Mouse (Mus musculus): Measurements from ENCODE around the gene Hist1h3d. TPM values are rescaled to one million over a fixed set of nuclear protein-coding genes. Genes with fewer than 3 reads are reported as not detected.
"Not testable (repeated sequence)": the region's sequence is repeated elsewhere in the genome, so short reads cannot be mapped to it uniquely, and the experiment has no call there.

Hist1h3d gene
- total RNA-seq, 4 experiments from 2014 or later, result 2.5 to 4.0 (median 3.2) TPM

DNA sequence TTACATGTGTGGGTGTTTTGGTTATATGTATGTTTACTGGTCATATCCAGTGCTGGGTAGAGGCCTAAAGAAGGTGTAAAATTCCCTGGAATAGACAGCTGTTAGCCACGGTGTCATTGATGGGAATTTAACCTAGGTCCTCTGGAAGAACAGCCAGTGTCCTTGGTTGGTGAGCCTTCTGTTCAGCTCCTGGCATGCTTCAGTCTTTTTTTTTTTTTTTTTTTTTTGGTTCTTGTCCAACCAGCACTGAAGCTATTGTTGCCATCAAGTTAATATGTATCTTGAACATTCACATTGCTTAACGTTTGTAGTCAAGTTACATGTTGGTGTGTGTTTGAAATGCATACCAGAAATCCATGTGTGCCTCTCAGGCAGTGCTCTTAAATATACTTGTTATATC is 11.1 kb upstream of the Hist1h3d start:
- DNase-seq (ENCODE audit: low spot score in 2 of 2), result no peak

DNA sequence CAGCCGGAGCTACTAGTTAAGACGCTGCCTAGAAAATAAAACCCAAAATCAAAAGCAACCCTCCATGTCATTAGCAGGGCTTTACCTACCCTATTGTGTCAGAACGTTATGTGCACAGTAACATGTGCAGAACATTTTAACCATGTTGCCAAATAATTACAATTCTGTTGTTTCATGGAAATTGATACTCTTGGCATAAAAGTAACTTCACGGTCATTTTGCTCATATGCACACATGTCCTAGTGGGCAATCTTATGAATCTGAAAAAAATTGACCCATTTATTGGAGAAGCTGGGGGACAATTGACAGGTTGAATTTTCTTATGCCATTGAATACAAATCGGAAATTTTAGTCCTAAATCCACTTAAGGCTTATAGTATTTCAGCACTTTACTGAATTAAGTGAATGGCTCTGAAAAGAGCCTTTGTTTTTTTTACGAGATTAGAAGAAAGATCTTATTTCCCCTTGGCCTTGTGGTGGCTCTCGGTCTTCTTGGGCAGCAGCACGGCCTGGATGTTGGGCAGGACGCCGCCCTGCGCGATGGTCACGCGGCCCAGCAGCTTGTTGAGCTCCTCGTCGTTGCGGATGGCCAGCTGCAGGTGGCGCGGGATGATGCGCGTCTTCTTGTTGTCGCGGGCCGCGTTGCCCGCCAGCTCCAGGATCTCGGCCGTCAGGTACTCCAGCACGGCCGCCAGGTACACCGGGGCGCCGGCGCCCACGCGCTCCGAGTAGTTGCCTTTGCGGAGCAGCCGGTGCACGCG is 5.1 kb upstream of the Hist1h3d start:
- not testable (repeated sequence) for DNase-seq (ENCODE audit: low spot score in 2 of 2)

DNA sequence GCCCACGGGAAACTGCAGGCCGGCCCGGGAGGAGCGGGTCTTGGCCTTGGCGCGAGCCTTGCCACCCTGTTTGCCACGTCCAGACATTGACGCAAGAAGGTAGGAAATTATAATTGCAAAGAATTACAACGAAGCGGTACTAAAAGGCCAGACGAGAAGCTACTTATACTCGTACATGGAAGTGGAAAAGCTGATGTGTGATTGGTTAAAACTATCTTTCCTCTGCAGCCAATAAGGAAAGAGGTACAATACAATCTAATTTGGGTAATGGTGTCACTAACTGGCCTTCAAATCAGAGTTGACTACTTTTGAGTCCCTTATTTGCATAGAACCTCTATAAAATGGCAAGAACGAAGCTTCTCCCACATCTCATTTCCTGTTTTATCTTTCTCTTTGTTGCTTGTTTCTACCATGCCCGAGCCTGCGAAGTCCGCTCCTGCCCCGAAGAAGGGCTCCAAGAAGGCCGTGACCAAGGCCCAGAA is 4.5 kb upstream of the Hist1h3d start, which contains the start of the genes Hist1h2ae and Hist1h2bg:
Gene Hist1h2ae, minus strand, starts transcription at position 199 of the 482 bp plus-strand sequence.
Gene Hist1h2bg, plus strand, starts transcription at position 375 of the 482 bp plus-strand sequence.
- DNase-seq (ENCODE audit: low spot score in 2 of 2), result no peak

DNA sequence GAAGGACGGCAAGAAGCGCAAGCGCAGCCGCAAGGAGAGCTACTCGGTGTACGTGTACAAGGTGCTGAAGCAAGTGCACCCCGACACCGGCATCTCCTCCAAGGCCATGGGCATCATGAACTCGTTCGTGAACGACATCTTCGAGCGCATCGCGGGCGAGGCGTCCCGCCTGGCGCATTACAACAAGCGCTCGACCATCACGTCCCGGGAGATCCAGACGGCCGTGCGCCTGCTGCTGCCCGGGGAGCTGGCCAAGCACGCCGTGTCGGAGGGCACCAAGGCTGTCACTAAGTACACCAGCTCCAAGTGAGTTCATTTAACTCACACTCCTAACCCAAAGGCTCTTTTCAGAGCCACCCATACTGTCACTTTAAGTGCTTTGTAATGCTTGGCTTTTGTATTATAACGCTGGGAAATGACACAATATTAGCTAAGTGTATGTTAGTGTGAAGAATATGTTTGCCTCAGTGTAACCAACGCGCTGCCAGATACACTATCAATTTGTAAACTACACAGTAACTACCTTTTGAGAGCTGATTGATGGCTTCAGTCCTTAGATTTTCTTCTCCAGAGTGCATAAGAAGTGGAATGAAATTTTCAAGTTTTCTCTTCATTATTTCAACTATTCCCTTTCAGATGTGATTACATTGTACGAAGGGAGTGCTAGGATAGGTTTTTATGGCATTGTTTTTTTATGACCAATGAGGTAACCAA is 3.9 kb upstream of the Hist1h3d start:
- DNase-seq (ENCODE audit: low spot score in 2 of 2), result not testable (repeated sequence)

DNA sequence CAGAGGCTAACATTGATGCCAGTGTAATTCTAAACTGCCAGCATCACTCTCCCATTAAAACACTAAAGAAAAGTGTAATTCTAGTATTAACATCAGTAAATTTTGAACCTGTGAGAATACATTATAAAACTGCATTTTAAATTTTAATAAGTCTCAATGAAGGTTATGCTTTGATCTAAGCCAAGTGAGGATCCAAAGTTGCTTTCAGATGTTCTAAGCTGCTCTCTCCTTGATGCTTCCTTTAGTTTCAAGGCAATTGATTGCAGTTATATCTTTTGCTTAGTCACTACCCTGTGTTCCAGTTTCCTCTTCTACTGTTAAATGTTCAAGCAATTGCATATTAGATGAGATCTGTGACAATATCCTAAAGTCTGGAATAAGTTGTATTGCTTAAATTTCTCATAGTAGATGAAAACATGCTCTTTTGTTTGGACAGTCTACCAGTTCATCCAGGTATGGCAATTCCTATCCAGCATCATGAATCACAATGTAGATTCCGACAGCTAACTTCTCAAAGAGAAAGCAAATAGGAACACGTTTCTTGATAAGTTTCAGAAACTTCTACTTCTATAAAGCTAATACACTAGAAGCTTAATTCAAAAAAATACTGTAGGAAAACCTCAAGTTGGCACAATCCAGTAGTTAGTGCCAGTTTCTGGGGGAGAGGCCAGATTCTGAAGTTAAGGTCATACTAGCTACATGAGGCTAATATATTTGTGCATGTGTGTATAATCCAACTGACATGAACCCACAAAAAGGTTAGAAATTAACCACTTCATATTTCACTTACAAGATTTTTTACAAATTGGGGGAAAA is 3.1 kb upstream of the Hist1h3d start:
- DNase-seq (ENCODE audit: low spot score in 2 of 2), result no peak

DNA sequence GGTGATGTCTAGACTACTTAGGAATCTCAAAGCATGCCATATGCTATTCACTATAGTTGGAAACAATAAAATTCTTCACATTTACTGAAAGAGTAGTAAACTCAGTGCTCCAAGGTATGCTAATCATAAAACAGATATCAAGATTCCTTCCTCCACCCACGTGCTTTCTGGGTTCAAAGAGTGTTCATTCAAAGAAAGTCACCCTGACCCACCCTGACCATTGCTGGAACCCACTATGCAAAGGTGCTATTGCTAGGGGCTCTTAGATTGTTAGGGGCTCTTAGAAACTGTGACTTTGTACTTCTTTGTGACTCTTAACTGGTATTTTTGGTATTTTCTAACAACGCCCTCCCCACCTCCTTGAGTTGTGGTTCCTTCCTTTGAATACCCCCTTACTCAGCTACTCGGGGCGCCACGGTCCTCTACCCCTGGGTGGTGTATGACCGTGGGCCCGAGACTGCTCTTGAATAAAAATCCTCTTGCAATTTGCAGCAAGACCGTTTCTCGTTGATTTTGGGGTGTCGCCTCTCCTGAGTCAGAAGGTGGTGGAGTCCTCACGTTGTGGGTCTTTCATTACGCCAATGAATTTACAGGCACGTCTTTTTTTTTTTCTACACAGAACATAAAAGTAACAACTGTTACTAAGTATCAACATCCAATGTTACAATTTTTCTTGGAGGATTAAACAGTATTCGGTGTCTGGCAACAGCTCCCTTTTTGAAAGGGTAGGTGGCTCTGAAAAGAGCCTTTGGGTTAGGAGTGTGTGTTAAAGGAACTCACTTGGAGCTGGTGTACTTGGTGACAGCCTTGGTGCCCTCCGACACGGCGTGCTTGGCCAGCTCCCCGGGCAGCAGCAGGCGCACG is 2.3 kb upstream of the Hist1h3d start:
- DNase-seq (ENCODE audit: low spot score in 2 of 2), result not testable (repeated sequence)

DNA sequence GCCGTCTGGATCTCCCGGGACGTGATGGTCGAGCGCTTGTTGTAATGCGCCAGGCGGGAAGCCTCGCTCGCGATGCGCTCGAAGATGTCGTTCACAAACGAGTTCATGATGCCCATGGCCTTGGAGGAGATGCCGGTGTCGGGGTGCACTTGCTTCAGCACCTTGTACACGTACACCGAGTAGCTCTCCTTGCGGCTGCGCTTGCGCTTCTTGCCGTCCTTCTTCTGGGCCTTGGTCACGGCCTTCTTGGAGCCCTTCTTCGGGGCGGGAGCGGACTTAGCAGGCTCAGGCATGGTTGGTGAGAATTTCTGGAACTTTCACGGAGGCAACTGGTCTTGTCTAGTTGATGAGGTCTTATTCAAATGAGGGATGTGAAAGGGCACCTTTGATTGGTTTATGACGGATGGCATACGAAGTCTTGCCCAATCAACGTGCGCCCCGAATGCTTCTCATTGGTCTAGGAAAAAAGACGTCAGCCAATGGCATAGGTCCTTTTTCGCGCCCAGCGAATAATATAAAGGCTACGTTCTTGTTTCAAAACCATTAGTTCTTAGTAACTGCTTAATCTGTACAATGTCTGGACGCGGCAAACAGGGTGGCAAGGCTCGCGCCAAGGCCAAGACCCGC is 1.6 kb upstream of the Hist1h3d start, which contains the start of the genes Hist1h2bf and Hist1h2ad:
Gene Hist1h2bf, minus strand, starts transcription at position 299 of the 627 bp plus-strand sequence.
Gene Hist1h2ad, plus strand, starts transcription at position 484 of the 627 bp plus-strand sequence.
- peak; percentile 30 to 64 for DNase-seq (ENCODE audit: low spot score in 2 of 2)

DNA sequence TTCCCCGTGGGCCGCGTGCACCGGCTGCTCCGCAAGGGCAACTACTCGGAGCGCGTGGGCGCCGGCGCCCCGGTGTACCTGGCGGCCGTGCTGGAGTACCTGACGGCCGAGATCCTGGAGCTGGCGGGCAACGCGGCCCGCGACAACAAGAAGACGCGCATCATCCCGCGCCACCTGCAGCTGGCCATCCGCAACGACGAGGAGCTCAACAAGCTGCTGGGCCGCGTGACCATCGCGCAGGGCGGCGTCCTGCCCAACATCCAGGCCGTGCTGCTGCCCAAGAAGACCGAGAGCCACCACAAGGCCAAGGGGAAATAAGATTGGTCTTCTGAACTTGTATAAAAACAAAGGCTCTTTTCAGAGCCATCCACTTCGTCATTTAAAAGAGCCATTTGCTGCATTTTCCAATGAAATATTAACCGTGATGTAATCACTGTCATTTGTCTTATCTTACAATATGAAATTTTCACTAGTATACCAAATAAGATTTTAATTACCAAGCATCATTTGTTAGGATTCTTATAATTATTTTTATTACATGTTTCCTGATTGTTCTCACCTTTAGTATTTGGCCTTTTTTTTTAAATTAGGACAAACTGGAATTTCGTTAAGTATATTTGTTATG is 905 bp upstream of the Hist1h3d start:
- not testable (repeated sequence) for DNase-seq (ENCODE audit: low spot score in 2 of 2)

DNA sequence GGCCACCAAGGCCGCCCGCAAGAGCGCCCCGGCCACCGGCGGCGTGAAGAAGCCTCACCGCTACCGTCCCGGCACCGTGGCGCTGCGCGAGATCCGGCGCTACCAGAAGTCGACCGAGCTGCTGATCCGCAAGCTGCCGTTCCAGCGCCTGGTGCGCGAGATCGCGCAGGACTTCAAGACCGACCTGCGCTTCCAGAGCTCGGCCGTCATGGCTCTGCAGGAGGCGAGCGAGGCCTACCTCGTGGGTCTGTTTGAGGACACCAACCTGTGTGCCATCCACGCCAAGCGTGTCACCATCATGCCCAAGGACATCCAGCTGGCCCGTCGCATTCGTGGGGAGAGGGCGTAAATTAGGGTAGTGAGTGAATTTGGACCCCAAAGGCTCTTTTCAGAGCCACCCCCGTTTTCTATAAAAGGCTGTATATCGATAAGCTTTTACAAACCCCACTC is 326 bp downstream of the Hist1h3d start:
- DNase-seq (ENCODE audit: low spot score in 2 of 2), result not testable (repeated sequence)

DNA sequence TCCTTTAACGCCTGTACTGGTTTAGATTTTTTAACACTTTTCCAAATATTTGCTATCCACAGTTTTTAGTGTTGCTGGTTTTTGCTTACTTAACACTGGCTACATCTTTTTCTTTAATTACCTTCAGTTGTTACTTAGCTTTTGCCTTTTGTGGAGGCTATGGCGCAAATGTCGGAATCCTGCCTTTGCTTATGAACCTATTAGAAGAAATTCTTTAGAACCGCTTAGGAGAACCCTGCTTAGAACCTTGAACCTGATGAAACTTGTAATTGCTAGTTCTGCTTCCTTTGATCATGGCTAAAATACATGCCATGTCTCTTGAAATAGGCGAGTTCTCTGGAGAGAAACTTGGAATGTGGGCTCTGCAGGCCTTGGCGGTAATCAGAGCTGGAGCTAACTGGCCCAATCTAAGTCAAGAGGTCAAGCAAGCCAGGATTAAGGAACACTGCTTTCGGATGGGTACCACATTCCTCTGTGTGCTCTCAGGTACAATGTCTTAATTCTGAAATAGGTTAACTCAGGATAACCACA is 853 bp downstream of the Hist1h3d start:
- DNase-seq (ENCODE audit: low spot score in 2 of 2), result no peak

DNA sequence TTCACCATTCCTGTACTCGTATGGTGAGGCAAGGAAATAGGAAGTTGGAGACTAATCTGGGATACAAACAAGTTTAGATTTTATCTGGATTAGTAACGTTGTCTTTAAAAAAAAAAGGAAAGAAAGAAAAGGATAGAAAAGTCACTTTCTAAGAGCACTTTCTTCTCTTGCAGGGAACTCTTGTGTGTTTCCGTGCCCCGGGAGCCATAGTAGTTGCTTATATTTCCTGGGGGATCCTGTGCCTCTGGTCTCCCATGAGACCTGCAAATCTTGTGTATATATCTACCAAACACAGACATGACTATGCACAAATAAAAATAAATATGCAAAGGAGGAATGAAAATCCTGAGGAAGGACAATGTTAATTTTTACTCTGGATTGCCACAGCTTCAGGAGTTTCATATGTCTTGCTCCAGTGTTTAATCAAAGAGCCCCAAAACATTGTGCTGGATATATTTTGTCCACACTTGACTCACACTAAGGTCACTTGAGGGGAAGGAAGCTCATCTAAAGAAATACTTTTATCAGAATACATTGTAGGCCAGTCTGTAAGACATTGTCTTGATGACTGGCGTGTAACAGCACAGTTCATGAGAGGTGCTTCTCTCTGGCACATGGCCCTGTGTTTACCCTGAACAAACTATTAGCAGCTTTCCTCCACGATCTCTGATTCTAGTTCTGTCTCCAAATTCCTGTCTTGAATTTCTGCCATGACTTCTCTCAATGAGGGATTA is 1.5 kb downstream of the Hist1h3d start:
- no peak for DNase-seq (ENCODE audit: low spot score in 2 of 2)

DNA sequence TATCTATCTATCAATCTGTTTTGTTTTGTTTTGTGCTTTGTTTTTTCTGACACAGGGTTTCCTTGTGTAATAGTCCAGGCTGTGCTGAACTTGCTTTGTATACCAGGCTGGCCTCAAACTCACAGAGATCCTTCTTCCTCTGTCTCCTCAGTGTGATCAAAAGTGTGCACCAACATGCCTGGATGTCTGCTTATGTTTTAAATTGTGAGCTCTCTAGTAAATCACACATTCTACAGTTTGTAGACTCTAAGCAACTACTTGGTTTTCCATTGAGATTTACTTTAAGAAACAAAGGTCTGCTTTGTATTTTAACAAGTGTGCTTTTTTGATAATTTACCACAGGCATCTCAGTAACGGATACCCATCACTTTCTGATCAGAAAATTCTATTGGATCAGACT is 2.3 kb downstream of the Hist1h3d start:
- DNase-seq (ENCODE audit: low spot score in 2 of 2), result no peak

DNA sequence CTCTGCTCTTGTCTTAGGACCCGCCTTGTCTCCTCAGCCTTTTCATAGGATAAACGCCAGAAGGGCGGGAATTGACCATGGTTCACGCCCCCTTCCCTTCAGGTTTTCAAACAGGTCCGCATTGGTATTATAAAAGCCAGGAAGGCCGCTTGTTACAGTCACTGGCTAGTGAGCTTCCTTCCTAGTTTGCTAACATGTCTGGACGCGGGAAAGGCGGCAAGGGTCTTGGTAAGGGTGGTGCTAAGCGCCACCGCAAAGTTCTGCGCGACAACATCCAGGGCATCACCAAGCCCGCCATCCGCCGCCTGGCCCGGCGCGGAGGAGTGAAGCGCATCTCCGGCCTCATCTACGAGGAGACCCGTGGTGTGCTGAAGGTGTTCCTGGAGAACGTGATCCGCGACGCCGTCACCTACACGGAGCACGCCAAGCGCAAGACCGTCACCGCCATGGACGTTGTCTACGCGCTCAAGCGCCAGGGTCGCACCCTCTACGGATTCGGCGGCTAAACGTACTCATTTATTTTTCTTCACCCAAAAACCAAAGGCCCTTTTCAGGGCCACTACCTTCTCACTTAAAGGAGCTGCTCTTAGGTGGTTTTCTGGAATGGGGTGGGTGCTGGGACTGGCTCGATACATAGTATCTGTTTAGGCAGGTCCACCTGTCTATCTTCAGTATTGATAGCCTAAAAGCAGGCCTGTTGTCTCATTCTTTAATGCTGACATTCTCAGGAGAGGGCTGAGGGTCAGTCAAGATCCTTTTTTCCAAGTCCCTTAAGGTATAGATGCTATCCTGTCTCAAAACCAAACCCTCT is 6.0 kb downstream of the Hist1h3d start, which contains the start of gene Hist1h4d:
Gene Hist1h4d, plus strand, starts transcription at position 191 of the 811 bp plus-strand sequence.
- DNase-seq (ENCODE audit: low spot score in 2 of 2), result peak; percentile 88 to 90

DNA sequence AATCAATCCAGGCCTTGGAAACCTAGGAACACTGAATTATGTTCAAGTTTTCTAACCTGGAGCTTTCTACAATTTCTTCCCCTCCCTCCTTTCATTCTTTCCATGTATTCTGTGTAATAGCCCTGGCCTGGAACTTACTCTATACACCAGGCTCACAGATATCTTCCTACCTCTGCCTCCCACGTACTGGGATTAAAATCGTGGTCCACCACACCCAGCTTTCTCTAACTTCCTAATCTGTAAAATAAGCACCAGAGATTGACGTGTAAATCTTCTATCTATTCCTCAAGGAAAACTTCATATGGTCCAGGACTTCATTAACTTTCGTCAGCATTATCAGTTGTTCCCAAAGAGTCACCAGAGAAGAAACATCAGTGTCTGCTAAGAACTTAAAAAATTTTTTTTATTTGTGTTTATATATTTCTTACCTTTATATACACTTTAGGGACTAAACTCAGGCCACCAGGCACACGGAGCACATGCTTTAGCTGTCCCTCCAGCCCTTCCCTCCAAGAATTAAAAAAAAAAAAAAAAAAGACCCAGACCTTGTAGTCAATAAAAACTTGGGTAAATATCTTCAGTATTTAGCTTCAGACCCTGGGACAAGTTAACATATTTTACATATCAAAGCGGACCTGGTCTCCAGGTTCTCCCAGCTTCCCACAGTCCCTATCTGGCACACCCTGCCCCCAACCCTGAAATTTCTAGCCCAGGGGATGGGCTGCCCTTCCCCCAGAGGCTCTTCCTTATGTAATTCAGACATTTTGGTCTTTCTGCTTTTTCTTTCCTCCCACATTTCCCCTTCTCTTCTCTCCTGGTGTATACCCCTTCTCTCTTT is 6.9 kb downstream of the Hist1h3d start:
- no peak for DNase-seq (ENCODE audit: low spot score in 2 of 2)

DNA sequence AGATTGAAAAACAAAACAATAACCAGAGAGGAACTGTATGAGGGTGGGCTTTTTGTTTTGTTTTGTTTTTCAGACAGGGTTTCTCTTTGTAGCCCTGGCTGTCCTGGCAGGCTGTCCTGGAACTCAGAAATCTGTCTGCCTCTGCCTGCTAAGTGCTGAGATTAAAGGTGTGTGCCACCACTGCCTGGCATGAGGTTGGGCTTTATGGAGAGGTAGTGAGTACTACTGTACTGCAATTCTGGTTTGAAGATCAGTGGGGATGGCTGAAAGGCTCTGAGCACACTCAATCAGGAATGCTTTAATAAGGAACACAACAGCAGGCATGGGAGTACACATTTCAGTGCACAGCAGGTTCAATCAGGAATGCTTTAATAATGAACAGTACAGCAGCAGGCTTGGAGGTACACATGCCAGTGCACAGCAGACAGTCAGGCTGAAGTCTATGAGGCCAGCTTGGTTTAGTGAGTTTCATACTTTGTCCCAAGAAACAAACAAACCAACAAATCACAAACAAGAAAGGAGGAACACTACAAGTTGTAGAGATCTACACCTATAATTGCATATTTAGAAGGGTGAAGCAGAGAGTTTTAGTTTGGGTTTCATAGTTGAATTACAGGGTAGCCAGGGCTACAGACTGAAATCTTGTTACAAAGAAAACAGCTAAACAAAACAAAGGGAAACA is 8.0 kb downstream of the Hist1h3d start:
- DNase-seq (ENCODE audit: low spot score in 2 of 2), result no peak

DNA sequence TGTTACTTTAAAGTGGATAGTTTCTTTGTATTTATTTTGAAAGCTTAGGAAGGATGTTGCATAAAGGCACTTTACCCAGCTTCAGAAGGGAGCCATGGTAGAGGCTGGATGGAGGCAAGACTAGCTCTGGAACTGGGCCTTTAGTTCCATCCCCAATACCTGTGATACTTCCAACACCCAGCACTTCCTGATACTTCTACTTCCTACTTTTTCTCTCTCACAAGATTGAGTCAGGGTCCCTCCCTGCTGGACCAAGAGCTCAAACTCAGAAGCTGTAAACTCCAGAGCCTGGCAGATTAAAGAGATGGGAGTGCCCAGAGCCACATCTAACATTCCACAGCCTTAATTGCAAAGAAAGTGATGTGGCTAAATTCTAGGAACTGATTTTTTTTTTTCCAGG is 8.8 kb downstream of the Hist1h3d start:
- no peak for DNase-seq (ENCODE audit: low spot score in 2 of 2)

All from gastrocnemius, adult 8-10 months (tissue).